Mouse (Mus musculus) embryonic facial prominence, embryonic 15.5 days (tissue): ENCODE measurements at regions not wholly inside any gene's neighbourhood (a gene's known extent, or its start where the extent isn't known, plus 50 kb on each side); places are given as distances from the start of the nearest gene placed in this dataset.
A peak's percentile ranks its signal among the peaks of the same experiment; 100 is the strongest.

Source experiments
- ATAC-seq: fragments of 200-750 bp; cut with Nextera tagmentation; 2 replicates; pipeline ENCODE4 v1.8.0; 2017; ENCODE audit warnings: low read depth, moderate TSS enrichment; ENCODE audit not compliant: insufficient number of reproducible peaks, low FRiP score, low TSS enrichment
- H3K27ac ChIP-seq: fragments of 300-500 bp; sonication (generic); replicated peaks from 2 replicates; pipeline ENCODE4 v1.5.1; 2015; ENCODE audit warnings: mild to moderate bottlenecking, inconsistent platforms
- H3K27me3 ChIP-seq: fragments of 300-500 bp; sonication (generic); 2 replicates; pipeline ENCODE4 v1.6.1; 2015; ENCODE audit warnings: inconsistent platforms
- H3K36me3 ChIP-seq: fragments of 300-500 bp; sonication (generic); 2 replicates; pipeline ENCODE4 v1.6.1; 2015; ENCODE audit warnings: mild to moderate bottlenecking, inconsistent platforms
- H3K4me1 ChIP-seq: fragments of 300-500 bp; sonication (generic); 2 replicates; pipeline ENCODE4 v1.6.1; 2015; ENCODE audit warnings: inconsistent platforms
- H3K4me2 ChIP-seq: fragments of 300-500 bp; sonication (generic); replicated peaks from 2 replicates; pipeline ENCODE4 v1.6.1; 2015; ENCODE audit warnings: mild to moderate bottlenecking, inconsistent platforms
- H3K4me3 ChIP-seq: fragments of 300-500 bp; sonication (generic); replicated peaks from 2 replicates; pipeline ENCODE4 v1.5.1; 2015; ENCODE audit warnings: mild to moderate bottlenecking, inconsistent platforms
- H3K9ac ChIP-seq: fragments of 300-500 bp; sonication (generic); 2 replicates; pipeline ENCODE4 v1.6.1; 2015; ENCODE audit warnings: inconsistent platforms
- H3K9me3 ChIP-seq: fragments of 300-500 bp; sonication (generic); replicated peaks from 2 replicates; pipeline ENCODE4 v1.6.1; 2016; ENCODE audit warnings: inconsistent platforms
- WGBS: fragments of 180-500 bp; shearing (Covaris S2); methylation state at CpG from one replicate; pipeline ENCODE4 v1.1.7; 2015; 5-methylcytosine and 5-hydroxymethylcytosine counted together

DNA sequence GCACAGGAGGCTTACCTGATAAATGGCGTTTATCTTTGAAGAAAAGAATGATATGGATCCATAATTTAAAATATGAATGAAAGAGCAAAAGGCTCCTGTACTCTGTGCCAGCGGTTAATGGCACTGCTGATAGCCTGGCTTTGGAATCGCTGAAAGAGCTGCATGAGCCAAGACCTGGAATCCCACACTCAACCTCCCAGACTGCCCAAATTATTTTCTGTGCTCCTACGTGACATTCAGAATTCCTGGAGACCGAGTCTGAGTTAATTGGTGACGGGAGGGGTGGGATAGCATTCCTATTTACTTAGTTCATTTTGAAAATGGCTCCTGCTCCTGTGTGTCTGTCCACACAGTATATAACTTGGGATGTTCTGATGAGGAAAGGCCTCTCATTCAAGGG is 129.0 kb upstream of the Dyrk2 start:
- ATAC-seq: no peak
- Histone ChIP-seq H3K27ac (no peak overlapping the region), H3K9me3 (no peaks in the 10 kb centered on the region), H3K9ac (no peak overlapping the region), H3K36me3 (no peaks in the 10 kb centered on the region), H3K4me1 (peaks cover 3% of the 10 kb centered on the region; the same call in 1 of the 2 replicates), H3K4me3 (no peak overlapping the region), H3K27me3 (no peaks in the 10 kb centered on the region), H3K4me2 (no peak overlapping the region)
- 64% methylated on average over 6 of the region's 6 CpGs for WGBS

DNA sequence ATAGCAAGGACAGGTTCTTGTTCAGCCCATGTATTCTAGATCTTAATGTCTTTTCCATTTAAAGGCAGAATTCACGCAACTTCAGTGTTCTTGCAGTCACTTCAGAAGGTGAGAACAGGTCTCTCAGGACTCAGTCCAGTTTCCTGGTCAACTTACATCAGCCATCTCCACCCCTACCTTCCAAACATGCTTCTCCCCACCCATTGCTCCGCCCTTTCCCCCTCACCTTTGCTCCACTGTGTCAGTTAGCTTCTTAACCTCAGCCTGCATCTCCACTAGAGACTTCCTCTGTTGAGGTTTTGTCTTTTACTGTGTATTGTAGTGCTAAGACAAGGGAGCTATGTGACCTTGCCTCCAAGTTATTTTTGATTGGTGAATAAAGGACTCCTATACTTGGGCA is 127.0 kb upstream of the Dyrk2 start:
- Histone ChIP-seq H3K9me3 (no peaks in the 10 kb centered on the region), H3K4me2 (no peak overlapping the region), H3K9ac (no peak overlapping the region), H3K27me3 (no peaks in the 10 kb centered on the region), H3K4me1 (peaks cover 5% of the 10 kb centered on the region; the same call in 1 of the 2 replicates), H3K27ac (no peak overlapping the region), H3K4me3 (no peak overlapping the region), H3K36me3 (no peaks in the 10 kb centered on the region)
- ATAC-seq: no peak
- WGBS: 90% methylated on average over 2 of the region's 2 CpGs

DNA sequence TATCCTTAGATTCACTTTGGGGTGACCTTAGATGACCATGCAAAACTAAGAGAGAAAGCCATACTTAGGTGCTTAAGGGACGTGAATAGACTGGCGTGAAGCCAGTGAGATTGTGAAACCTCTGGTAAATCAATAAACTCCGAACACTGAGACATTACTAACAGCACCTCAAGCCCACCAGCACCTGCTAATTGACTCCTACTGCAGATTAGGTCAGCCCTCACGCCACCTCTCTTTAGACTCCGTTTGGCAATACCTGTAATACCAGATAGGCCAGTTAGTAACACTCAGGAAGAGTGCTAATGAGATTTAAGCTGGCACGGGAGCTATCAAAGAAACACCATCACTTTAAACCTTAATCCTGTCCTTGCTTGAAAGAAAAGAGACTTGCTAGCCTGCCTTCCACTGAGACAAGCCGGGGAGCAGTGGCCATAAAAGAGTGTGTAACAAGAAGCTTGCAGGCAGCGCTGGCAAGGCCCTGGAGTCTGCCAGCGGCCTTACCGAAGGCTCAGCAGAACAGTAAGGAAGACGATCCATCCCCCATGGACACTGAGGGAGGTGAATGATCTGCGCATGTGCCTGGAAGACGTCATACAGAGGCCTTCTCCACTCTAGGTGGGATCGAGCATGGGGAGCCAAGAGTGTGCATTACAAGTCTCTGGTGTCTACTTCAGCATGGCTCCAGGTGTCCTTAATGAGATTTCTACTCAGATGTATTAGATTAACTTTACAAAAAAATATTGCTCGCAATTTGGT is 124.0 kb upstream of the Dyrk2 start:
- H3K9me3 ChIP-seq: no peaks in the 10 kb centered on the region
- no peak overlapping the region for H3K27ac ChIP-seq
- no peaks in the 10 kb centered on the region for H3K27me3 ChIP-seq
- H3K4me2 ChIP-seq: no peak overlapping the region
- no peak for ATAC-seq
- no peaks in the 10 kb centered on the region for H3K36me3 ChIP-seq
- H3K9ac ChIP-seq: no peak overlapping the region
- 49% methylated on average over 15 of the region's 15 CpGs for WGBS
- peaks cover 5% of the 10 kb centered on the region; the same call in 1 of the 2 replicates for H3K4me1 ChIP-seq
- no peak overlapping the region for H3K4me3 ChIP-seq

DNA sequence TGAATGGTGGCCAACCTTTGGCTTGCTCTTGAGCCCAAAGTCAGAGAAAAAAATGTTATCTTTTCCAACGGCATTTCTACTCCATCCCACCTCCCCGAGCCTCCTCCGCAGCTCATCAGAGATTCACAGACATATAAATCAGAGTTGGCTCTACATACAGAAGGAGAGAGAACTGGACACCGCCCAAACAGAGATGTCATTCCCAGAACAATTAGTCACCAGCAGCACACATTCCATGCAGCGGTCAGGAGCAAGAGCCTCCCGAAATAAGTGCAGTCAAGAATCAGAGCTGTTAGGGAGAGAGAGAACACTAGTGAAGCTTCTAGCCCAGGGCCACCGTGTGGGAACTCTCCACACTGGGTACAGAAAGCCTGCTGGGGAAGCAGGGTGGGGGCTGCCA is 121.2 kb upstream of the Dyrk2 start:
- H3K36me3 ChIP-seq: no peaks in the 10 kb centered on the region
- no peaks in the 10 kb centered on the region for H3K9me3 ChIP-seq
- no peak overlapping the region for H3K9ac ChIP-seq
- no peaks in the 10 kb centered on the region for H3K27me3 ChIP-seq
- H3K27ac ChIP-seq: no peak overlapping the region
- peaks cover 5% of the 10 kb centered on the region; the same call in 1 of the 2 replicates for H3K4me1 ChIP-seq
- WGBS: 79% methylated on average over 7 of the region's 7 CpGs
- no peak for ATAC-seq
- no peak overlapping the region for H3K4me2 ChIP-seq
- no peak overlapping the region for H3K4me3 ChIP-seq

DNA sequence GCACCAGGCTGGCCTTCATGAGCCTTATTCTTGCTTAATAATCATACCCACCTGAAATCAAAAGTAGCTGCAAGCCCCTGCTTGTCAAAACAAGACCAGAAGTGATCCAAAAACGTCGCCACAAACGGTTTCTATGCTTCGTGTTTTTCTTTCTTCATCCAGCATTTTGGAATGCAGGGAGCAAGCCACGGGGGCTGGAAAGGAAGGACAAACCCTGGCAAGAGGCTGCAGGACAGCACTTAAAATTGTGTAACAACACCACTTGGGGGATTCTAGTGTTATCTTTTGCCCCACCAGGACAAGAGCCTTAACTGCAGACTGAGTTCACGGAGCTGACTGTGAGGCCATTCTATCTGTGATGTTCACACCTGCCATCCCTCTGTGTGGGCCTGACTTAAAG is 120.5 kb upstream of the Dyrk2 start:
- Histone ChIP-seq H3K4me2 (no peak overlapping the region), H3K27ac (no peak overlapping the region), H3K36me3 (no peaks in the 10 kb centered on the region), H3K4me3 (no peak overlapping the region), H3K4me1 (peaks cover 5% of the 10 kb centered on the region; the same call in 1 of the 2 replicates), H3K27me3 (no peaks in the 10 kb centered on the region), H3K9me3 (no peaks in the 10 kb centered on the region), H3K9ac (no peak overlapping the region)
- 72% methylated on average over 6 of the region's 6 CpGs for WGBS
- ATAC-seq: no peak

DNA sequence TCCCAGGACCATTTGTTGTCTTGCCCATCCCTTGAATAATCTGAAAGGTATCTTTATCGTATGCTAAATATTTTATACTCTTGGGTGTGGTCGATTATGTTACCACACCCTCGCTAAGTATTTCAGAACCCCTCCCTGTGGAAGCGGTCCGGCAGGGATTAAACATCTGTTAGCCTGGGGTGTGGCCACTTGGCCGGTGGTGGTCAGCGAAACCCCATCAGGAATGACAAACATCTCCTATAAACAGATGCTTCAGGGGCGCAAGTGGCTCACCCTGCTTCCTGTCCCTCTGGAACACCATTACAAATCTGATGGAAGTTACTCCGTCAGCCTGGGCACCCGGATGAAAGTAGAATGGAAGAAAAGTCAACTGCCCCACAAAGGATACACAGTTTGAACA is 119.8 kb upstream of the Dyrk2 start:
- Histone ChIP-seq H3K4me2 (no peak overlapping the region), H3K9me3 (no peaks in the 10 kb centered on the region), H3K4me3 (no peak overlapping the region), H3K27me3 (no peaks in the 10 kb centered on the region), H3K27ac (no peak overlapping the region), H3K36me3 (no peaks in the 10 kb centered on the region), H3K4me1 (peaks cover 5% of the 10 kb centered on the region; the same call in 1 of the 2 replicates), H3K9ac (no peak overlapping the region)
- ATAC-seq: no peak
- 73% methylated on average over 10 of the region's 10 CpGs for WGBS

DNA sequence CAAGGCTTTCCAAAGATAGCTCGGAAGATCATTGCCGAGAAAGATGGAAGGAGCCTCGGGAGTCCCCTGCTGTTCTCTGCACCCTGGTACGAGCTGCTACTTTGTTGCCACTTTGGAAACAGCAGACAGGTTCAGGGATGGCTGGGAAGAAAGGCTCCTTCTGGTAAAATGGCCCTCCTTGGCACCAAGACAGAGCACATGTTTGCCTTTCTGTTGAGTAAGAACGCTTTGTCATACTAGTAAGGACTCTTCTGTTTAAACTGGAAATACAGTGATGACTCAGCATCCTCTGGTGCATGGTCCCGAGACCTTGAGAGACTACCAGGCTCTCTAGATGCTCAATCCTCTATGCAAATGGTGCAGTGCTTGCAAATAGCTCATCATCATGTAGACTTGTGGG is 118.2 kb upstream of the Dyrk2 start:
- Histone ChIP-seq H3K4me3 (no peak overlapping the region), H3K27me3 (no peaks in the 10 kb centered on the region), H3K9me3 (no peaks in the 10 kb centered on the region), H3K9ac (no peak overlapping the region), H3K4me1 (no peaks in the 10 kb centered on the region), H3K36me3 (no peaks in the 10 kb centered on the region), H3K4me2 (no peak overlapping the region), H3K27ac (no peak overlapping the region)
- 85% methylated on average over 6 of the region's 6 CpGs for WGBS
- no peak for ATAC-seq

DNA sequence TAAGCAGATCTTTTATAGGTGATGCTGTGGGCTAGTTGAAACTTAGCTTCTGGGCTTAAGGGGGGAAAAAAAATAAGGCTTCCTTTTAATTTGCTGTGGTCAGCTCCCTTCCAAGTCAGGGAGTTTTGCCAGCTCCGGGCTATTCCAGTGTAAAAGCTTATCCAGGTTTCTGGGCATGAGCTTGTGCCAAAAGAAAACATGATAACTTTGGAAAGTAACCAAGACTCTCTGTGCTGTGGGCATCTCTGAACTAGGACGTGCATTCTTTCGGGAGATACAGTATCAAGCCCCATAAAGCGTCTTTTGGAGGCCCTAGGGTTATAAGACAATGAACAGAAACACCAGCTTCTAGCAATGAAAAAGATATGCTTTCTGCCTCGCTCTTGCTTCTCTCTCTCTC is 114.6 kb upstream of the Dyrk2 start:
- peaks cover under 1% of the 10 kb centered on the region; the same call in 1 of the 2 replicates for H3K4me1 ChIP-seq
- ATAC-seq: 0 out of 2 replicates have a peak, but pooled peaks have one; percentile 43
- no peak overlapping the region for H3K27ac ChIP-seq
- no peak overlapping the region for H3K9ac ChIP-seq
- 55% methylated on average over 5 of the region's 5 CpGs for WGBS
- H3K36me3 ChIP-seq: no peaks in the 10 kb centered on the region
- no peaks in the 10 kb centered on the region for H3K27me3 ChIP-seq
- H3K4me2 ChIP-seq: no peak overlapping the region
- no peaks in the 10 kb centered on the region for H3K9me3 ChIP-seq
- no peak overlapping the region for H3K4me3 ChIP-seq

DNA sequence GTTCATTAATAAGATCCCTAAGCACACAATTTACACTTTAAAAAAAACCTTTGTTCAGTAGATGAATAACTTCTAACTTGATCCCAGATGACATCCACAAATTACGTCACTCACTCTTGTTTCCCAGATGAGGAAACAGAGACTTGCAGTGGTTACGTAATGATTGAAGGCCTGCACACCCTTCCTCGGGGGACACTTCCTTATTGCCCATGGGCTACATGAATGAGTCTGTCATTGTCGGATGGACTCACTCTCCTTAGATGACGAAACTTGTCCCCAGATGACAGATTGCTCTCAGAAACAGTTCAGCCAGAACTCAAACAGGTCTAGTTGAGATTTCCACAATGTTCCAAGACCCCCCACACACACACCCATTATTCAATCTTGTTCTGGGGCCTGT is 111.4 kb upstream of the Dyrk2 start:
- 59% methylated on average over 5 of the region's 5 CpGs for WGBS
- Histone ChIP-seq H3K9me3 (no peaks in the 10 kb centered on the region), H3K27ac (no peak overlapping the region), H3K4me1 (peaks cover 7% of the 10 kb centered on the region; the same call in 1 of the 2 replicates), H3K36me3 (no peaks in the 10 kb centered on the region), H3K27me3 (peaks cover 4% of the 10 kb centered on the region; the same call in 1 of the 2 replicates), H3K4me2 (no peak overlapping the region), H3K9ac (no peak overlapping the region), H3K4me3 (no peak overlapping the region)
- ATAC-seq: no peak

DNA sequence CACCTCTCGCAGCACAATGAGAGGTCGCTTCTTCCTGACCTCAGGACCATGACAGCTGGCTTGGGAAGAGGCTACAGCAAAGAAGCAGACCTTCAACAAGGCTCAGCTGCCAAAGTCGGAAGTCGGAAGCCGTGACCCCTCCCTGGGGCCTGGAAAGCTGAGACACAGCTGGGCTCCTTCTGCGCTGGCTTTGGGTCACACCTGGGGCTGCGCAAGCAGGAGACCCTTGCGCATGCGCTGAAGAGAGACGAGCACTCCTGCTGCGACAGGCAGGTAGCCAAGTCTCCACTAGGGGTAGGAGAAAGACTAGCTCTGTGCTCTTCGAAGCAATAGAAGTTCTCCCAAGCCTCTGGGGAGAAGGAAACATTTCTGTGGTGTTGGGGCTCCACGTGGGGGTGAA is 109.3 kb upstream of the Dyrk2 start:
- peak; percentile 47; the same call in 1 of the 2 replicates for ATAC-seq
- H3K4me2 ChIP-seq: no peak overlapping the region
- H3K9me3 ChIP-seq: no peaks in the 10 kb centered on the region

DNA sequence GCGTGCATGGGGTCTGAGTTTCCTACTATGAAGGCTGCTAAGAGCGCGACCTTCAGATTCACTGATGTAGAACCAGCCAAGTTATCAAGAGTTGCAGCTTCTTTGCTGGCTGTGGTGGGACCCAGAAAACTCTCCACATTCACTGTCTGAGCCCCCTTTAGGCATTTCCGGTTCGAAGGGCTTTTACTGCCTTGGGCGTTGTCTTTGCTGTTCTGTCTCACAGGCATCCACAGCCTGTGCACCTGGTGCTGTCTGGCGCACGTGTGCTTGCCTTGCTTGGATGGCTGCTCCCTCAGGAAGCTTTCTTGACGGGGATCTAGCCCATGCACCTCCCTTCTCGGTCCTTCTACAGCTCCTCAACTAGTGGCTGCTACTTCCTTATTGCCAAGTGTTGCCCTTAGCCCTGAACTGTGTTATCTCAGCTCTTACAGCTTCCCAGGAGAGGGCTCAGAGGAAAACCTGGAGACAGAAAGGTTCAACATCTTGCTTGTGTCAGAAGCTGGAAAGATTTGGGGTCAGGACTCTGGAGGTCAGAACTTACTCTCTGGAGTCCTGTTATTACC is 108.3 kb upstream of the Dyrk2 start:
- no peak overlapping the region for H3K9ac ChIP-seq
- H3K4me3 ChIP-seq: no peak overlapping the region
- no peak for ATAC-seq
- H3K36me3 ChIP-seq: no peaks in the 10 kb centered on the region
- peaks cover 4% of the 10 kb centered on the region; the same call in 1 of the 2 replicates for H3K27me3 ChIP-seq
- H3K27ac ChIP-seq: no peak overlapping the region
- 70% methylated on average over 10 of the region's 10 CpGs for WGBS
- H3K4me1 ChIP-seq: peaks cover 7% of the 10 kb centered on the region; the same call in 1 of the 2 replicates
- no peak overlapping the region for H3K4me2 ChIP-seq
- no peaks in the 10 kb centered on the region for H3K9me3 ChIP-seq

More for the DNA sequence above, 109.3 kb upstream of the Dyrk2 start:
- no peak overlapping the region for H3K4me3 ChIP-seq
- no peak overlapping the region for H3K9ac ChIP-seq
- WGBS: 43% methylated on average over 13 of the region's 13 CpGs
- H3K4me1 ChIP-seq: peaks cover 7% of the 10 kb centered on the region; the same call in 1 of the 2 replicates
- H3K27me3 ChIP-seq: peaks cover 4% of the 10 kb centered on the region; the same call in 1 of the 2 replicates
- no peaks in the 10 kb centered on the region for H3K36me3 ChIP-seq
- no peak overlapping the region for H3K27ac ChIP-seq
